Mouse (Mus musculus) urinary bladder, adult 2 months (tissue): ENCODE measurements at regions not wholly inside any gene's neighbourhood (a gene's known extent, or its start where the extent isn't known, plus 50 kb on each side); places are given as distances from the start of the nearest gene placed in this dataset.

Experiments used
- DNase-seq: peaks from one replicate; pipeline ENCODE4 v3.0.0; 2022; ENCODE audit warnings: low spot score

GRCm38 (mm10) chr19:56102454-56103080, 184.4 kb upstream of the Habp2 start:
- DNase-seq = no peak

GRCm38 (mm10) chr19:56105073-56105451, 181.9 kb upstream of the Habp2 start:
- no peak for DNase-seq

GRCm38 (mm10) chr19:56105452-56106091, 181.4 kb upstream of the Habp2 start:
- no peak for DNase-seq

GRCm38 (mm10) chr19:56108796-56109195, 178.1 kb upstream of the Habp2 start:
- no peak for DNase-seq

- no peak for DNase-seq
Measured at GRCm38 (mm10) chr19:56115552-56116284, 171.2 kb upstream of the Habp2 start.

GRCm38 (mm10) chr19:56116285-56116680, 170.7 kb upstream of the Habp2 start:
- no peak for DNase-seq

- DNase-seq = no peak
Measured at GRCm38 (mm10) chr19:56120723-56121122, 166.2 kb upstream of the Habp2 start.

- DNase-seq = no peak
Measured at GRCm38 (mm10) chr19:56122186-56122585, 164.8 kb upstream of the Habp2 start.

GRCm38 (mm10) chr19:56131556-56131955, 155.4 kb upstream of the Habp2 start:
- no peak for DNase-seq

GRCm38 (mm10) chr19:56132911-56133562, 153.9 kb upstream of the Habp2 start:
- DNase-seq = no peak

- DNase-seq = no peak
Measured at GRCm38 (mm10) chr19:56133565-56133964, 153.4 kb upstream of the Habp2 start.

- peak; percentile 46 for DNase-seq
Measured at GRCm38 (mm10) chr19:56134081-56134818, 152.7 kb upstream of the Habp2 start.

GRCm38 (mm10) chr19:56135306-56135928, 151.5 kb upstream of the Habp2 start:
- no peak for DNase-seq

GRCm38 (mm10) chr19:56140540-56140939, 146.4 kb upstream of the Habp2 start:
- no peak for DNase-seq

GRCm38 (mm10) chr19:56144221-56144620, 142.7 kb upstream of the Habp2 start:
- no peak for DNase-seq

GRCm38 (mm10) chr19:56157120-56157519, 129.8 kb upstream of the Habp2 start:
- no peak for DNase-seq

- DNase-seq = no peak
Measured at GRCm38 (mm10) chr19:56162156-56162555, 124.8 kb upstream of the Habp2 start.

- DNase-seq = no peak
Measured at GRCm38 (mm10) chr19:56169133-56169997, 117.6 kb upstream of the Habp2 start.

- no peak for DNase-seq
Measured at GRCm38 (mm10) chr19:56169998-56170274, 117.0 kb upstream of the Habp2 start.

- no peak for DNase-seq
Measured at GRCm38 (mm10) chr19:56172454-56172853, 114.5 kb upstream of the Habp2 start.

- no peak for DNase-seq
Measured at GRCm38 (mm10) chr19:56176059-56176458, 110.9 kb upstream of the Habp2 start.
